Mouse (Mus musculus) neural tube, embryonic 10.5 days (tissue): Measurements from ENCODE around the gene N4bp1.

ENCODE experiments used
- DNase-seq: peaks from one replicate; pipeline ENCODE4 v3.0.0-alpha.2; 2017; ENCODE audit warnings: low spot score; ENCODE audit errors: extremely low spot score

The N4bp1 gene

GRCm38 (mm10) chr8:86825674-86826448, 59.2 kb downstream of the N4bp1 start:
- no peak for DNase-seq

- no peak for DNase-seq
Measured at GRCm38 (mm10) chr8:86824735-86825134, 60.3 kb downstream of the N4bp1 start.

GRCm38 (mm10) chr8:86820756-86821201, 64.3 kb downstream of the N4bp1 start:
- DNase-seq = peak; percentile 61

GRCm38 (mm10) chr8:86820186-86820755, 64.8 kb downstream of the N4bp1 start:
- no peak for DNase-seq

GRCm38 (mm10) chr8:86819426-86819825, 65.6 kb downstream of the N4bp1 start:
- DNase-seq = no peak

- DNase-seq = no peak
Measured at GRCm38 (mm10) chr8:86808990-86809960, 75.8 kb downstream of the N4bp1 start.

GRCm38 (mm10) chr8:86808239-86808638, 76.8 kb downstream of the N4bp1 start:
- no peak for DNase-seq

- DNase-seq = no peak
Measured at GRCm38 (mm10) chr8:86801988-86802387, 83.1 kb downstream of the N4bp1 start.

- no peak for DNase-seq
Measured at GRCm38 (mm10) chr8:86800966-86801365, 84.1 kb downstream of the N4bp1 start.

GRCm38 (mm10) chr8:86798141-86798540, 86.9 kb downstream of the N4bp1 start:
- DNase-seq = no peak

- DNase-seq = no peak
Measured at GRCm38 (mm10) chr8:86797705-86798104, 87.4 kb downstream of the N4bp1 start.

- no peak for DNase-seq
Measured at GRCm38 (mm10) chr8:86794716-86795115, 90.3 kb downstream of the N4bp1 start.

- DNase-seq = no peak
Measured at GRCm38 (mm10) chr8:86791542-86791941, 93.5 kb downstream of the N4bp1 start.

- DNase-seq = no peak
Measured at GRCm38 (mm10) chr8:86789576-86789975, 95.5 kb downstream of the N4bp1 start.

GRCm38 (mm10) chr8:86787891-86788420, 97.1 kb downstream of the N4bp1 start:
- DNase-seq = no peak

GRCm38 (mm10) chr8:86786498-86786897, 98.6 kb downstream of the N4bp1 start:
- DNase-seq = no peak

- no peak for DNase-seq
Measured at GRCm38 (mm10) chr8:86781094-86781493, 104.0 kb downstream of the N4bp1 start.

GRCm38 (mm10) chr8:86779207-86779606, 105.9 kb downstream of the N4bp1 start:
- DNase-seq = no peak

- DNase-seq = no peak
Measured at GRCm38 (mm10) chr8:86769945-86770715, 114.9 kb downstream of the N4bp1 start.

GRCm38 (mm10) chr8:86768499-86768898, 116.6 kb downstream of the N4bp1 start:
- DNase-seq = no peak
